Mouse (Mus musculus): Measurements from ENCODE around the gene AU015836.

DNA sequence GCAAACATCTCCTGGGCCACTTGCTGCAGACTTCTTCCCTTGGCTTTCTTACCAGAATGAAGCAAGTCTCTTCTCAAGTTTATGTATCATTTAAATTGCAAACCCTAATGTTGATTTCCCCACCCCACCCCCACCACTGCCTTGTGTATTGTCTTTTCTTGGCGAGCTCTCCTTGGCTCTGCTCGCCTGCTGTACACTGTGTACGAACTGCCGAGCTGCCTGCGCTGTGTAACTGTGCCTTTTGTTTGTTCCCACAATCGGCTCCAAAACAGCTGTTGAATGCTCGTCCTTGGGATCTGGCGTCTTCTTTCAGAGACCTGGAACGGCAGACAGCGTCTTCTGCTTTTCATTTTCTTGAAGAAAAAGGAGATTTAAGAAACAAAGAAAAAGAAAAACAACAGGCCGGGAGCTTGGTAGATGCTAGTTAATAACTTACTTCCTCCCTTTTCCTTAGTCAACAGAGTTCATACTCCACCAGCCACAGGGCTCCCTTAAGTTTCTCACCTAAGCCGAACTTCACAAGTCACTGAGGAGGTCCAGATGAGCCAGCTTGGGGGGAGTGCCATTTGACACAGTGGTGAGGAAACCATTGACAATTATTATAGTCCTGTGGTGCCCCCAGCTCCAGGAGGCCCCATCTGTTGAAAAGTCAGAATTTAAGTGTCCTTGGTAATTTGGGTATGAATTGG, 44.2 kb downstream of the AU015836 start:
- TF ChIP-seq CTCF (IDR thresholded peaks at IDR 0.05) = no peak
- TF ChIP-seq EP300 (IDR thresholded peaks at IDR 0.05) = no peak
